Mouse (Mus musculus) R1 (cell line): ENCODE measurements around the gene Ap2m1.

ENCODE experiments used
- DNase-seq: peaks from one replicate; pipeline ENCODE4 v3.0.0-alpha.2; 2018; ENCODE audit warnings: low read depth, low spot score

Ap2m1 gene

DNA sequence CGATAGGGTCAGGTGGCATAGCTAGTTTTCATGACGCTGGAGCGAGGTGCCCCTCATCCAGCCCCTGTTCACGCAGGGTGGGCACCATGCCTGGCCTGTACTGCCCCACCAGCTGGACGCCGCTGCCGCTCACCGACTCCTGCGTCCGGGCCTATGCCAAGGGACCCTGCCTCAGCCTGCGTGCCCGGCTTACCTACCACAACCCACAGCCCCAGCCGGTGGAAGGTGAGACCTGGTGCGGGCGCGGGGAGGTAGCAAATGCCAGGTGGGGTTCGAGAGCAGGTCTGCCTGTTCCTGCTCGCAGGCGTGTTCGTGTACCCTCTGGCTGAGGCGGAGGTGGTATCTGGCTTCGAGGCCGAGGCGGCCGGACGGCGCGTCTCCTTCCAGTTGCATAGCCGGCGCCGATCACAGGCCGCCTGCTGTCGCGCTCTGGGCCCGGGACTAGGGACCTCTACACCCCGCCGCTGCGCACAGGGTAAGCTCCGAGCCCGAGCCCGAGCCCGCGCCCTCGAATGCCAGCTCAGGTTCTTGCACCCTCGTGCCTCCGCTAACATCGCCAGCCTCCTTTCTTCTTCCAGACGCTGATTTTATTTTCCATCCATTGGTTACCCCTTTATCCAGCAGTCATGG is 55.9 kb downstream of the Ap2m1 start:
- DNase-seq, result no peak
